Mouse (Mus musculus) bone marrow, adult 2 months (tissue): Measurements from ENCODE around the gene Pigk.

ENCODE experiments used
- CTCF ChIP-seq: fragments of 200-500 bp; IDR thresholded peaks from 2 replicates; pipeline ENCODE4 v1.5.1; 2011; ENCODE audit warnings: low read length, control low read depth; ENCODE audit not compliant: control insufficient read depth, insufficient read depth
- POLR2A ChIP-seq: fragments of 200-500 bp; IDR thresholded peaks from 2 replicates; pipeline ENCODE4 v1.6.1; 2011; ENCODE audit warnings: low read depth, mild to moderate bottlenecking, control low read depth, low read length, borderline replicate concordance; ENCODE audit not compliant: control insufficient read depth

GRCm38 (mm10) chr3:152894935-152895334, 181.0 kb downstream of the Pigk start:
- TF ChIP-seq POLR2A (no peak), CTCF (no peak)
